Mouse (Mus musculus): ENCODE results near the gene Ttll10. TPM values are rescaled to one million over a fixed set of nuclear protein-coding genes. Genes with fewer than 3 reads are reported as not detected.

Gene Ttll10
- total RNA-seq, 2 experiments from 2014 or later: not detected

GRCm38 (mm10) chr4:156031593-156032391, 27.4 kb downstream of the Ttll10 start:
- TF ChIP-seq CTCF (IDR thresholded peaks at IDR 0.05): no peak
- Histone ChIP-seq H3K27ac (peak overlapping the region; percentile 96), H3K4me3 (peak overlapping the region; percentile 91)
- DNase-seq: peak; percentile 90
- intact Hi-C loops (cut with DNase I): loop anchor here (5.0 kb wide), 1 partner anchor 71 kb away; no protein-coding TSS in a partner anchor

GRCm38 (mm10) chr4:156031255-156031592, 28.0 kb downstream of the Ttll10 start:
- H3K27ac ChIP-seq: peak overlapping the region; percentile 96
- peak overlapping the region; percentile 91 for H3K4me3 ChIP-seq
- peak; percentile 16 for DNase-seq
- intact Hi-C loops (cut with DNase I): loop anchor here (5.0 kb wide), 1 partner anchor 71 kb away; no protein-coding TSS in a partner anchor
- TF ChIP-seq CTCF (IDR thresholded peaks at IDR 0.05): no peak

GRCm38 (mm10) chr4:156030651-156031118, 28.5 kb downstream of the Ttll10 start:
- peak; percentile 18 for DNase-seq
- Histone ChIP-seq H3K4me3 (peak overlapping the region; percentile 91), H3K27ac (peak overlapping the region; percentile 96)
- no peak for TF ChIP-seq CTCF (IDR thresholded peaks at IDR 0.05)
- intact Hi-C loops (cut with DNase I): loop anchor here (5.0 kb wide), 1 partner anchor 72 kb away; no protein-coding TSS in a partner anchor

DNA sequence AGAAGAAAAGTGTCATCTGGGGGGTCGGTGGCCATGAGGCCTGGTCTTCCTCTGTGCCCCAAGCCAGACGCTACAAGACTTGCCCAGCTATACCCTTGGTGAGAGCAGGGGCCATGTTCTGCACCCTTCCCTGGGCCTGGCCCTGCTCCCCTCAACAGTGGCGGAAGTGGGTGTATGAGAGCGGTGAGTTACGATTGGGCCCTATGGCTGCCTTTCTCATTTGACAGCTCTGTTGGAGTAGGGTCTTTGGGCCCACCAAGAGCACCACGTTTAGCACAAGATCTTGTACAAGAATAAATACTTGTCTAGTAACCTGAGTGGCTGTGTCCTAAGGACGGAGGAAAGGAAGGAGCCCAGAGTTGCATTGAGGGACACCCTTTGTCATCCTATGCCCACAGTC, 30.6 kb downstream of the Ttll10 start:
- intact Hi-C loops (cut with DNase I): no loop called here
- no peak for DNase-seq
- Histone ChIP-seq H3K4me3 (no peak overlapping the region), H3K27ac (no peak overlapping the region)
- no peak for TF ChIP-seq CTCF (IDR thresholded peaks at IDR 0.05)

DNA sequence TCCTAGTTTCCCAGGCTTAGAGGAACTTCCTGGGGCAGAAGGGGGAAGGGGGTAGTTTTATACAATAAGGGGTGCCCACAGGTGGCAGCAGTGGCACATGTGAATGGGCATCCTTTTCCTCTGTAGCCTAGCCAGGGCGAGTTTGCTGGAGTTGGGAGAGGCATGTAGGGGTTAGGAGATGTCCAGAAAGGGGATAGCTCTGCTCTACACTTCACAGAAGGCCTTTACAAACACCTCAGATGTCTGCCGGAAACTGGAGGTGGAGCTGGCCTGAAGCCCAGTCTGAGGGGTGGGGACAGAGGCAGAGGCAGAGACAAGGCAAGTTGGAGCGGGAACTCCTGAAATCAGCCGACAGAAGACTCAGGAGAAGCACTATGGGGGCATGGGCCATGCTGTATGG, 33.2 kb downstream of the Ttll10 start, which contains the start of gene Tnfrsf18:
Tnfrsf18 (plus strand) TSS at position 152 of the 400 bp plus-strand sequence.
- intact Hi-C loops (cut with DNase I): no loop called here
- peak within 1 kb of the TSS; percentile 87 for H3K27ac ChIP-seq
- H3K4me3 ChIP-seq: no peak within 1 kb of the TSS
- DNase-seq: peak; percentile 44
- peak; percentile 16; the same call in 1 of the 2 replicates for TF ChIP-seq CTCF (IDR thresholded peaks at IDR 0.05)

DNA sequence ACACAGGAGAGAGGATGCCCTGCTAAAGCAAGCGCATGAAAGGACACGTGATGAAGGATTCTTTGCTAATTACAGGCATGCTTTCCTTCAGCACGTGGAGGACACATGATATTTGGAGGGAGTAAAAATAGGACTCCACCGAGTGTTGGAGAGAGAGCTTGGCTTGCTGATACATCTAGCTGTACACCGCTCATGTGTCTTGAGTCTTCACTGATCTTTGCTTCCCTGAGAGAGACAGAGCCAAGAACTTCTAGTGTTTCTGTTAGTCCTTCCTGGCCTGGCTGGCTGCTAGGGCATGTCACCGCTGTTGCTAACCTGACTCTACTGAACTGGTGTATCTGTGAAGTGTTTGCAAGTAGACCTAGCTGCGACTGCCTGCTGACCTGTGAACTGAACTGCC, 35.0 kb downstream of the Ttll10 start:
- Histone ChIP-seq H3K4me3 (no peak overlapping the region), H3K27ac (peak overlapping the region; percentile 87)
- intact Hi-C loops (cut with DNase I): loop anchor here (1.0 kb wide), 1 partner anchor 32 kb away; the partner anchor contains the start of genes B3galt6 and Sdf4
- TF ChIP-seq CTCF (IDR thresholded peaks at IDR 0.05): no peak
- DNase-seq: peak; percentile 75

DNA sequence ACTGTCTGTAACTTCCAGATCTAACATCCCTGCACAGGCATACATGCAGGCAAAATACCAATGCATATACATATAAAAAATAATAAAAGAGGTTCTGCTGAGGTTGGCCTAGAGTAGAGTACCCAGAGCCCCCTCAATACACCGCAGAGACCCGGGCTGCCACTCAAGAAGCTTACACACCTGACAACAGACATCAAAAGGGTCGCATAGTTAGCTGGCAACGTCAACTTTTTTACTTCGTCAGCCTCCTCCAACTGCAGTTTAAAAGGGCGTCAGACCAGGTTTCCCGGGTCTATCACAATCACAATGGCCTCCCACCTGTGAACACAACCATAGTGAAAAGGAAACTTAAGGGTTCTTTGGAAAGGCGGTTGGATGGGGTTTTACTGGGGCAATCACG, 35.7 kb downstream of the Ttll10 start:
- intact Hi-C loops (cut with DNase I): no loop called here
- no peak for TF ChIP-seq CTCF (IDR thresholded peaks at IDR 0.05)
- no peak overlapping the region for H3K4me3 ChIP-seq

GRCm38 (mm10) chr4:156021942-156022419, 37.2 kb downstream of the Ttll10 start:
- H3K27ac ChIP-seq: no peak overlapping the region
- peak; percentile 10 for DNase-seq
- TF ChIP-seq CTCF (IDR thresholded peaks at IDR 0.05): no peak
- H3K4me3 ChIP-seq: no peak overlapping the region
- intact Hi-C loops (cut with DNase I): loop anchor here (2.0 kb wide), 1 partner anchor 27 kb away; no protein-coding TSS in a partner anchor

More for the DNA sequence above, 35.7 kb downstream of the Ttll10 start:
- peak; percentile 7 for DNase-seq
- peak overlapping the region; percentile 87 for H3K27ac ChIP-seq

- TF ChIP-seq CTCF (IDR thresholded peaks at IDR 0.05): no peak
- no peak for DNase-seq
- intact Hi-C loops (cut with DNase I): loop anchor here (2.0 kb wide), 1 partner anchor 27 kb away; no protein-coding TSS in a partner anchor
- H3K4me3 ChIP-seq: no peak overlapping the region
- no peak overlapping the region for H3K27ac ChIP-seq
Measured at GRCm38 (mm10) chr4:156021381-156021780, 37.8 kb downstream of the Ttll10 start.

- peak overlapping the region; percentile 28; the same call in 1 of the 2 replicates for H3K27ac ChIP-seq
- no peak for TF ChIP-seq CTCF (IDR thresholded peaks at IDR 0.05)
- DNase-seq: peak; percentile 73
- intact Hi-C loops (cut with DNase I): loop anchor here (2.0 kb wide), 1 partner anchor 25 kb away; no protein-coding TSS in a partner anchor
- no peak overlapping the region for H3K4me3 ChIP-seq
Measured at GRCm38 (mm10) chr4:156019771-156020170, 39.4 kb downstream of the Ttll10 start.

- Histone ChIP-seq H3K4me3 (no peak overlapping the region), H3K27ac (no peak overlapping the region)
- TF ChIP-seq CTCF (IDR thresholded peaks at IDR 0.05): no peak
- intact Hi-C loops (cut with DNase I): no loop called here
- peak; percentile 12 for DNase-seq
Measured at GRCm38 (mm10) chr4:156014436-156014835, 44.8 kb downstream of the Ttll10 start.

- intact Hi-C loops (cut with DNase I): no loop called here
- Histone ChIP-seq H3K4me3 (no peak within 1 kb of the TSS), H3K27ac (no peak within 1 kb of the TSS)
- peak; percentile 13 for DNase-seq
- TF ChIP-seq CTCF (IDR thresholded peaks at IDR 0.05): no peak
Measured at GRCm38 (mm10) chr4:156013637-156014036, 45.6 kb downstream of the Ttll10 start, which contains the start of gene Tnfrsf4. Gene Tnfrsf4, plus strand, starts transcription at chr4:156013843.

DNA sequence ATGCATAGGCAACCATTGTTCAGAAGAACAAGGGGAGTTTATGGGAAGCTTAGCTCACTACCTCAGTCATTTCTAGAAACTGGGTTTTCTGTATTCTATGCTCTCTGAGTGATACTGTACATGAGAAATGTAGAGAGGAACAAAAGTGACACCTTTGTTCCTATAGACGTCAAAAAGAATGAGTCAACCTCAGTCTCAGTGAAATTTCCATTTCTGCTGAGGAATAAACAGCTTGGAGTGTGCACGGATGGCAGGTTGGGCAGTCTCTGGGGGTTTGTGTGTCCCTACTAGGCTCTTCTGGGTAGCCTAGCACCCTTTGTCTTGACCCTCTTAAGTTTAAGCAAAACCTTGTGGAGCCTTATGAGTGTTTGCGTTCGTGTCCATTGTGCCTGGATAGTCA, 50.8 kb downstream of the Ttll10 start:
- Histone ChIP-seq H3K27ac (no peak overlapping the region), H3K4me3 (no peak overlapping the region)
- TF ChIP-seq CTCF (IDR thresholded peaks at IDR 0.05): no peak
- DNase-seq: no peak
- intact Hi-C loops (cut with DNase I): no loop called here
